Mouse (Mus musculus): ENCODE data around the gene Myo16.

- TF ChIP-seq CTCF (IDR thresholded peaks at IDR 0.05; ENCODE audit: insufficient read depth, low read depth, low read length), result no peak
- TF ChIP-seq POLR2A (IDR thresholded peaks at IDR 0.05; ENCODE audit: insufficient read depth, low read depth, low read length), result no peak
Measured at GRCm38 (mm10) chr8:10597595-10597994, 443.9 kb downstream of the Myo16 start.
